Mouse (Mus musculus) layer of hippocampus, adult 8-10 months (tissue): ENCODE data around the gene Cnpy4. TPM values are rescaled to one million over a fixed set of nuclear protein-coding genes. Genes with fewer than 3 reads are reported as not detected.
"Not testable (repeated sequence)": the region's sequence is repeated elsewhere in the genome, so short reads cannot be mapped to it uniquely, and the experiment has no call there.

Source experiments
- DNase-seq, 2 experiments: peaks; one replicate each; pipeline ENCODE4 v3.0.0; 2022; ENCODE audit warnings: low spot score in 2 of 2
- microRNA-seq, 2 experiments: library from miRNA; unstranded; fragments of <30 nt; microRNA quantifications; one replicate each; pipeline ENCODE4 v1.2.0; 2022
- total RNA-seq, 4 experiments: library from RNA; stranded (reverse); gene quantifications; 2 replicates each; pipeline ENCODE4 v1.2.4; 2022

Cnpy4 gene
- total RNA-seq, 4 experiments from 2014 or later, result 12.1 to 14.7 (median 13.6) TPM

GRCm38 (mm10) chr5:138202086-138202485, 14.8 kb downstream of the Cnpy4 start:
- DNase-seq, result no peak

GRCm38 (mm10) chr5:138207253-138207652, 20.0 kb downstream of the Cnpy4 start:
- no peak for DNase-seq

GRCm38 (mm10) chr5:138207873-138208272, 20.6 kb downstream of the Cnpy4 start:
- no peak for DNase-seq

GRCm38 (mm10) chr5:138216632-138217031, 29.3 kb downstream of the Cnpy4 start:
- DNase-seq, result not testable (repeated sequence)

- DNase-seq, result no peak
Measured at GRCm38 (mm10) chr5:138219864-138220263, 32.6 kb downstream of the Cnpy4 start.

GRCm38 (mm10) chr5:138222111-138222510, 34.8 kb downstream of the Cnpy4 start:
- DNase-seq, result peak; percentile 60 to 85

- no peak for DNase-seq
Measured at GRCm38 (mm10) chr5:138223287-138223686, 36.0 kb downstream of the Cnpy4 start.

GRCm38 (mm10) chr5:138225700-138226099, 38.4 kb downstream of the Cnpy4 start, which contains the start of gene Nxpe5:
Nxpe5 (plus strand) TSS chr5:138225898.
- no peak for DNase-seq

GRCm38 (mm10) chr5:138226491-138226890, 39.2 kb downstream of the Cnpy4 start:
- no peak for DNase-seq

GRCm38 (mm10) chr5:138227367-138227766, 40.1 kb downstream of the Cnpy4 start:
- no peak for DNase-seq

- no peak for DNase-seq
Measured at GRCm38 (mm10) chr5:138228026-138228425, 40.7 kb downstream of the Cnpy4 start.

- DNase-seq, result no peak
Measured at GRCm38 (mm10) chr5:138229511-138229910, 42.2 kb downstream of the Cnpy4 start.

- DNase-seq, result no peak
Measured at GRCm38 (mm10) chr5:138233778-138234177, 46.5 kb downstream of the Cnpy4 start.

GRCm38 (mm10) chr5:138234224-138234623, 46.9 kb downstream of the Cnpy4 start:
- DNase-seq, result no peak

GRCm38 (mm10) chr5:138241511-138241910, 54.2 kb downstream of the Cnpy4 start:
- no peak for DNase-seq

Small RNA genes within 50 kb of the gene (microRNA-seq; reads per million reads assigned to microRNA genes)
- gene Mir106b (117 to 355 reads per million in 2 experiments), gene Mir25 (36.7 to 72.8 reads per million in 2 experiments), gene Mir93 (1,196 to 1,469 reads per million in 2 experiments)

Other genes starting within 250 kb of the Cnpy4 start
- 10 to 100 TPM; 21.7 to 35.9 (median 28.1) TPM for gene Gjc3, start 224.4 kb upstream of the Cnpy4 start, total RNA-seq
- not detected for gene Azgp1, start 206.0 kb upstream of the Cnpy4 start, total RNA-seq
- gene Smok3a, start 166.2 kb upstream of the Cnpy4 start, total RNA-seq, result not detected
- not detected for gene Smok3b, start 166.1 kb upstream of the Cnpy4 start, total RNA-seq
- gene Smok3c, start 134.3 kb upstream of the Cnpy4 start, total RNA-seq, result not detected
- gene Zkscan1, start 102.4 kb upstream of the Cnpy4 start, total RNA-seq, result 10 to 100 TPM; 40.0 to 46.4 (median 43.2) TPM
- gene Zscan21, start 70.6 kb upstream of the Cnpy4 start, total RNA-seq, result 10 to 100 TPM; 13.4 to 17.5 (median 15.9) TPM
- 10 to 100 TPM; 10.1 to 14.6 (median 13.2) TPM for gene Zfp113, start 31.7 kb upstream of the Cnpy4 start, total RNA-seq
- 100 to 1,000 TPM; 132 to 137 (median 134) TPM for gene Cops6, start 26.4 kb upstream of the Cnpy4 start, total RNA-seq
- 10 to 100 TPM; 24.7 to 32.5 (median 28.9) TPM for gene Ap4m1, start 15.5 kb upstream of the Cnpy4 start, total RNA-seq
- gene Mcm7, start 15.1 kb upstream of the Cnpy4 start, total RNA-seq, result 10 to 100 TPM; 14.1 to 17.9 (median 16.0) TPM
- 10 to 100 TPM; 37.9 to 42.7 (median 39.1) TPM for gene Taf6, start within 50 bp of the Cnpy4 start, total RNA-seq
- gene Mblac1, start 6.8 kb downstream of the Cnpy4 start, total RNA-seq, result 10 to 100 TPM in 2 of 4 experiments, 1 to 10 TPM in 2; 7.4 to 11.1 (median 9.5) TPM
- under 1 TPM in 2 of 4 experiments, not detected in 2; 0.19 to 0.37 TPM for gene Nxpe5, start 38.4 kb downstream of the Cnpy4 start, total RNA-seq
- gene Lamtor4, start 68.0 kb downstream of the Cnpy4 start, total RNA-seq, result 10 to 100 TPM; 51.6 to 61.3 (median 58.0) TPM
- gene BC037034, start 76.5 kb downstream of the Cnpy4 start, total RNA-seq, result 10 to 100 TPM; 64.7 to 74.1 (median 70.8) TPM
- gene Gal3st4, start 85.4 kb downstream of the Cnpy4 start, total RNA-seq, result 1 to 10 TPM; 2.9 to 5.2 (median 4.0) TPM
- not detected for gene Gm43720, start 92.5 kb downstream of the Cnpy4 start, total RNA-seq
- 1 to 10 TPM; 1.5 to 2.2 (median 1.8) TPM for gene Gpc2, start 92.5 kb downstream of the Cnpy4 start, total RNA-seq
- gene Stag3, start 92.8 kb downstream of the Cnpy4 start, total RNA-seq, result 1 to 10 TPM in 2 of 4 experiments, under 1 TPM in 2; 0.33 to 2.7 (median 1.1) TPM
- 1 to 10 TPM in 1 of 4 experiments, under 1 TPM in 1, not detected in 2; 0.58 to 1.5 TPM for gene Pvrig, start 154.5 kb downstream of the Cnpy4 start, total RNA-seq